Mouse (Mus musculus): ENCODE measurements around the gene Ihh. TPM values are rescaled to one million over a fixed set of nuclear protein-coding genes. Genes with fewer than 3 reads are reported as not detected.

Gene Ihh
- polyA plus RNA-seq, 1 experiment from 2014 or later: 2.4 TPM

- Histone ChIP-seq H3K36me3 (replicated peaks) (no peaks in the 10 kb centered on the region), H3K4me1 (replicated peaks) (no peaks in the 10 kb centered on the region), H3K9me3 (replicated peaks) (no peaks in the 10 kb centered on the region), H3K27me3 (peaks cover 95% of the 10 kb centered on the region), H3K27ac (replicated peaks) (no peak overlapping the region), H3K4me2 (no peak overlapping the region), H3K9ac (no peak overlapping the region), H3K4me3 (replicated peaks) (no peak overlapping the region)
- 5% methylated on average over 9 of the region's 10 CpGs for WGBS (ENCODE audit: insufficient replicate concordance)
- ATAC-seq (ENCODE audit: insufficient read depth): no peak
Observed at GRCm38 (mm10) chr1:74898656-74899431, 52.6 kb downstream of the Ihh start.

DNA sequence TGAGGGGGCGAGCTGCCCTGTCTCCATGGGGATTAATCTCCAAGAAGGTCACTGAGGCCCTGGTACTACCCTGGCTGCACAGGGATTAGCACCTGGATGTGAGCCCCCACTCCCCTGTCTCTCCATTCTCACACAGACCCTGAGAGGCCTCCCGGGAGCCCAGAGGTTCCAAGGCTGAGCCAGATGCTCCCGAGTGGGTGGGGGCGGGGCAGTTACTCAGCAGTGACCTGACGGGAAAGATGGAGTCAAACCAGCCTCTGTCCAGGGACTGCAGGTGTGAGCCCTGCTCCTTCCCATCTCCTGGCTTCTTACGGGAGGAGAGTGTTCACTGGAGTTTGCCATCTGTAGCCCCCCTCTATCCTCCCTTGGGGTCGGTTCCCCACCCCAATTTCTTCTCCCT lies 53.5 kb downstream of the Ihh start:
- Histone ChIP-seq H3K36me3 (replicated peaks) (no peaks in the 10 kb centered on the region), H3K27me3 (peaks cover 96% of the 10 kb centered on the region), H3K27ac (replicated peaks) (no peak overlapping the region), H3K4me1 (replicated peaks) (no peaks in the 10 kb centered on the region), H3K4me3 (replicated peaks) (no peak overlapping the region), H3K4me2 (no peak overlapping the region), H3K9ac (no peak overlapping the region), H3K9me3 (replicated peaks) (no peaks in the 10 kb centered on the region)
- 17% methylated on average over 7 of the region's 7 CpGs for WGBS (ENCODE audit: insufficient replicate concordance)
- no peak for ATAC-seq (ENCODE audit: insufficient read depth)

MicroRNAs encoded within 50 kb of the gene (microRNA counts, 519-probe panel; counts per million panel counts)
- 2,582 counts per million, percentile 48 among the panel's probes with 10 or more counts for microRNA mmu-miR-375

Small RNA genes lying within 50 kb of the gene (microRNA-seq; reads per million reads assigned to microRNA genes)
- 2,653 reads per million, percentile 85 among the genes with 10 or more reads in this experiment for gene Mir375

Other genes starting within 250 kb of the Ihh start
- gene Cyp27a1, start 238.1 kb downstream of the Ihh start, polyA plus RNA-seq (2015; fragmentation: Nextera tagmentation; extraction: Ambion mirVana): 5.8 TPM in 2 replicates
- 0.05 and 0.20 TPM in 2 replicates for gene Prkag3, start 202.5 kb downstream of the Ihh start, polyA plus RNA-seq (2015; fragmentation: Nextera tagmentation; extraction: Ambion mirVana)
- 0.09 TPM in 1 of 2 replicates, not detected in the other for gene Wnt6, start 179.8 kb downstream of the Ihh start, polyA plus RNA-seq (2015; fragmentation: Nextera tagmentation; extraction: Ambion mirVana)
- gene Wnt10a, start 160.2 kb downstream of the Ihh start, polyA plus RNA-seq (2015; fragmentation: Nextera tagmentation; extraction: Ambion mirVana): not detected in 2 replicates
- gene Cdk5r2, start 96.7 kb downstream of the Ihh start, polyA plus RNA-seq (2015; fragmentation: Nextera tagmentation; extraction: Ambion mirVana): not detected in 2 replicates
- 0.09 TPM in 1 of 2 replicates, not detected in the other for gene Fev, start 66.3 kb downstream of the Ihh start, polyA plus RNA-seq (2015; fragmentation: Nextera tagmentation; extraction: Ambion mirVana)
- gene Cryba2, start 58.5 kb downstream of the Ihh start, polyA plus RNA-seq (2015; fragmentation: Nextera tagmentation; extraction: Ambion mirVana): not detected in 2 replicates
- gene Cfap65, start 16.1 kb downstream of the Ihh start, polyA plus RNA-seq (2015; fragmentation: Nextera tagmentation; extraction: Ambion mirVana): not detected in 2 replicates
- gene Nhej1, start 173.5 kb upstream of the Ihh start, polyA plus RNA-seq (2015; fragmentation: Nextera tagmentation; extraction: Ambion mirVana): 5.8 and 6.2 TPM in 2 replicates
- gene Slc23a3, start 182.2 kb upstream of the Ihh start, polyA plus RNA-seq (2015; fragmentation: Nextera tagmentation; extraction: Ambion mirVana): 2.1 and 2.3 TPM in 2 replicates
- 48.8 and 54.7 TPM in 2 replicates for gene Cnppd1, start 191.0 kb upstream of the Ihh start, polyA plus RNA-seq (2015; fragmentation: Nextera tagmentation; extraction: Ambion mirVana)
- 55.8 and 59.7 TPM in 2 replicates for gene Retreg2, start 191.1 kb upstream of the Ihh start, polyA plus RNA-seq (2015; fragmentation: Nextera tagmentation; extraction: Ambion mirVana)
- 43.4 and 44.5 TPM in 2 replicates for gene Zfand2b, start 217.0 kb upstream of the Ihh start, polyA plus RNA-seq (2015; fragmentation: Nextera tagmentation; extraction: Ambion mirVana)
- 60.5 and 63.3 TPM in 2 replicates for gene Abcb6, start 228.7 kb upstream of the Ihh start, polyA plus RNA-seq (2015; fragmentation: Nextera tagmentation; extraction: Ambion mirVana)
- gene Ankzf1, start 240.5 kb upstream of the Ihh start, polyA plus RNA-seq (2015; fragmentation: Nextera tagmentation; extraction: Ambion mirVana): 9.7 and 10.0 TPM in 2 replicates
- gene Atg9a, start 240.5 kb upstream of the Ihh start, polyA plus RNA-seq (2015; fragmentation: Nextera tagmentation; extraction: Ambion mirVana): 24.1 and 28.1 TPM in 2 replicates